Mouse (Mus musculus): ENCODE measurements at regions not wholly inside any gene's neighbourhood (a gene's known extent, or its start where the extent isn't known, plus 50 kb on each side); places are given as distances from the start of the nearest gene placed in this dataset.
"Not testable (repeated sequence)": the region's sequence is repeated elsewhere in the genome, so short reads cannot be mapped to it uniquely, and the experiment has no call there.

GRCm38 (mm10) chr6:7790040-7790439 is 54.6 kb upstream of the C1galt1 start:
- ChIA-PET CTCF (no interaction called here), POLR2A (interaction anchor here in 1 of 4 experiments (0.5 kb wide), 1 partner anchor 51 kb away, joined by 3 read pairs; no protein-coding TSS in a partner anchor)

- ChIA-PET CTCF (no interaction called here), POLR2A (no interaction called here)
Measured at GRCm38 (mm10) chr6:7789071-7789470, 55.6 kb upstream of the C1galt1 start.

DNA sequence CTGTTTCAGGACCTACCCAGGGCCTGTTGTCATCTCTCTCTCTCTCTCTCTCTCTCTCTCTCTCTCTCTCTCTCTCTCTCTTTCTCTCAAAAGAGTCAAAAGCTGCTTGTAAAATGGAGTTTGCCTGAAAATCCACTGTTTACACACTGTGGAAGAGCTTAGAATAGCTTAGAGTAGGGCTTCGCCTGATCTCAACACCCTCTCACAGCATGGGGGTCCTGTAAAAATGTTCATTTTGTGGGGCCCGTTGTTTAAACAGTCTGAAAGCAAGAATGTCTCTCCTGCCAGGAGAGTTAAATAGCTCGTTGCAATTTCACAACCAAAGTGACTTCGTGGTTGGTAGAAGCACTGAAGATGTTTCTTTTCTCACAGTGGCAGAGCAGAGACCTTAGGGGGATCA is 59.2 kb upstream of the C1galt1 start:
- CTCF ChIA-PET: interaction anchor here in 1 of 4 experiments (0.6 kb wide), 1 partner anchor 403 kb away, joined by 3 read pairs; no protein-coding TSS in a partner anchor
- POLR2A ChIA-PET: interaction anchor here in 1 of 4 experiments (0.7 to 0.9 kb wide), 4 partner anchors 19 to 99 kb away, joined by 3 to 7 read pairs (median 3); partner anchors contain the start of gene C1galt1

DNA sequence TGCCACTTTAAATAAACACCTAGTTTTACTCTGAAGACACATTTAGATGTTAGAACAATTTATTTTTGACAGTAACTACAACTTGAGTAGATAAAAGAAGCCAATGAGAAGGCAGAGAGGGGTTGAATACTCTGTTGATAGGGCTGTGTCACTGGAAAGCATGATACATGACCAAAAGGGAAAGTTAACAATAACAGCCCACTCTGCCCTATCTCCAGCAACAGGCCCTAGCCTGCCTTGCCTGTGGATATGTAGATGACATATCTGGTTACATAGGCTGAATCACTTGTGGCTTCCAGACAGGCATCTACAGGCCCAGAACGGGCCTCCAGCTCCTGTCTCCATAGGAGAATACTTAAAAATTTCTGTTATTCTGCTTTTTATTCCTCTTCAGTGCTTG is 61.6 kb upstream of the C1galt1 start:
- ChIA-PET CTCF (no interaction called here), POLR2A (no interaction called here)

GRCm38 (mm10) chr6:7779959-7780358 is 64.7 kb upstream of the C1galt1 start:
- ChIA-PET CTCF (interaction anchor here in 2 of 4 experiments (0.6 kb wide), 2 partner anchors 19 to 89 kb away, joined by 3 to 4 read pairs; no protein-coding TSS in a partner anchor), POLR2A (interaction anchor here in 1 of 4 experiments (0.9 to 1.6 kb wide), 2 partner anchors 45 to 82 kb away, joined by 3 to 4 read pairs; no protein-coding TSS in a partner anchor)

- POLR2A ChIA-PET: interaction anchor here in 2 of 4 experiments (0.9 to 1.6 kb wide), 5 partner anchors 30 to 84 kb away, joined by 3 to 4 read pairs (median 3); no protein-coding TSS in a partner anchor
- CTCF ChIA-PET: interaction anchor here in 2 of 4 experiments (0.5 to 0.6 kb wide), 3 partner anchors 40 to 392 kb away, joined by 3 to 4 read pairs (median 3); no protein-coding TSS in a partner anchor
Measured at GRCm38 (mm10) chr6:7778642-7779404, 65.8 kb upstream of the C1galt1 start.

GRCm38 (mm10) chr6:7768421-7768820 is 75.4 kb upstream of the Asns start:
- CTCF ChIA-PET: interaction anchor here in 1 of 4 experiments (0.6 to 0.7 kb wide), 2 partner anchors 89 to 220 kb away, joined by 4 to 10 read pairs; no protein-coding TSS in a partner anchor
- POLR2A ChIA-PET: no interaction called here

- POLR2A ChIA-PET: no interaction called here
Measured at GRCm38 (mm10) chr6:7767631-7768030, 74.6 kb upstream of the Asns start.

DNA sequence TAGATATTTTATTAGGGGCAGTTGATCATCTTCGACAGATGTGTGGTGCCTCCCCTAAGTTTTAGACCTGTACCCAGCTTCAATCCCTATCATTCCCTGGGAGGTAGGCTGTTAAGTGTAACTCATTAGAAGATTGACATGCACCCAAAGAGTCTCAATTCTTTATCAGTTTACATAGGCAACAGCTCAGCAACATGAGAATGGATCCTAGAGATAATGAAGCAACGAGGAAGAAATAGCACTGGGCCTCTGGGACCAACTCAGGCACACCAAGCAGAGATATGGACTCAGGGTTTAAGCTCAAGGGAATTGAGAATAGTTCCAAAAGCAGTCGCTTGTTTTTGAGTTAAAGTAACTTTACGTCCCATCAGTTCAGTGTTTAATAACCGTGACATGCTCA is 66.3 kb upstream of the Asns start:
- ChIA-PET CTCF (no interaction called here), POLR2A (no interaction called here)

More at GRCm38 (mm10) chr6:7767631-7768030, 74.6 kb upstream of the Asns start:
- CTCF ChIA-PET: no interaction called here

- POLR2A ChIA-PET: interaction anchor here in 3 of 4 experiments (0.7 to 3.7 kb wide), 10 partner anchors 36 to 190 kb away, joined by 3 to 52 read pairs (median 9); partner anchors contain the start of gene Asns (in 1 of the 3)
- CTCF ChIA-PET: interaction anchor here in 1 of 4 experiments (1.4 kb wide), 1 partner anchor 21 kb away, joined by 5 read pairs; no protein-coding TSS in a partner anchor
Measured at GRCm38 (mm10) chr6:7753895-7754294, 60.8 kb upstream of the Asns start.

DNA sequence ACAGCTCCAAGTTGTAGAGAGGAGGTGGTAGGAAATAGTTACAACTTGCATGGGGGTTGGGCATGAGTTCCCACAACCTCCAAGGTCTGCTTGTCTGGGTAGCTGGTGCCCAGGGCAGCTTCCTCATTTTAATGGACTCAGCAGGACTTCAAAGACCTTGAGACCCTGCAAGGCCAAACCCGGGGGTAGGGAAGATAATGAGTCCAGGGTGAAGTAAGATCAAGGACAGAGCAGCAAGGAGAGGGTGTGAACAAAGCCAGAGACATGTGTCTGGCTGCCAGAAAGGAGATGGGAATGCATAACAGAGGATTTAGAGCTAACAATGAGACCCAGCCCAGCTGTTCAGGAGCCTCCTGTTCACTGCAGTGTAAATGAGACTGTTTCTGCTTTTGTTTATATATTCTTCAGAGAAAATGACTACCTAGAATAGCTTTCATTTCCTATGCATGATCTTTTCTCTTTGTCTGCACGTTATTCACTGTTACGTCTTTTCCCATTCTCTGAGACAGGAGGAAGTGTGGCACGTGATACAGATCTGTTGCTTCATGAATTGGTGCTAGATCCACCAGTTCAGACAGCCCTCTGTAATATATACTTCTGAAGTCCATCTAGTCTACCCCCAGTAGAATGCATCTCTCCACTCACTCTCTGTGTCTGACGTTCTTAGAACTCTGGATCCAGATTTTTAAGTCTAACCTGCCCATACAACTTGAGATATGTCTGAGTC is 60.0 kb upstream of the Asns start:
- POLR2A ChIA-PET: interaction anchor here (0.5 to 3.7 kb wide), 33 partner anchors 10 to 1546 kb away, joined by 3 to 52 read pairs (median 4); partner anchors contain the start of genes C1galt1 (in 3 of the 4) and Asns (in 1 of the 4)
- CTCF ChIA-PET: interaction anchor here in 3 of 4 experiments (0.9 to 1.2 kb wide), 4 partner anchors 9 to 91 kb away, joined by 3 to 5 read pairs (median 4); partner anchors contain the start of gene C1galt1 (in 2 of the 3)

GRCm38 (mm10) chr6:7748536-7748935 is 55.5 kb upstream of the Asns start:
- POLR2A ChIA-PET: interaction anchor here in 1 of 4 experiments (0.5 to 1.2 kb wide), 3 partner anchors 30 to 96 kb away, joined by 3 to 5 read pairs (median 3); partner anchors contain the start of gene C1galt1

GRCm38 (mm10) chr6:7744257-7744656 is 51.2 kb upstream of the Asns start:
- POLR2A ChIA-PET: not testable (repeated sequence)

More at GRCm38 (mm10) chr6:7748536-7748935, 55.5 kb upstream of the Asns start:
- CTCF ChIA-PET: no interaction called here

More at GRCm38 (mm10) chr6:7744257-7744656, 51.2 kb upstream of the Asns start:
- CTCF ChIA-PET: not testable (repeated sequence)

All from embryonic stem cell, embryonic (primary cell).